Mouse (Mus musculus) forebrain, embryonic 15.5 days (tissue): ENCODE results near the gene Hip1. TPM values are rescaled to one million over a fixed set of nuclear protein-coding genes. Genes with fewer than 3 reads are reported as not detected.

ENCODE experiments used
- ATAC-seq: fragments of 200-750 bp; cut with Nextera tagmentation; replicated peaks from 2 replicates; pipeline ENCODE4 v1.8.0; 2017; ENCODE audit warnings: mild to moderate bottlenecking, moderate TSS enrichment, moderate library complexity
- H3K27ac ChIP-seq: fragments of 300-500 bp; sonication (generic); replicated peaks from 2 replicates; pipeline ENCODE4 v1.5.1; 2015; ENCODE audit warnings: mild to moderate bottlenecking, inconsistent platforms
- H3K27me3 ChIP-seq: fragments of 300-500 bp; sonication (generic); 2 replicates; pipeline ENCODE4 v1.6.1; 2015; ENCODE audit warnings: inconsistent platforms
- H3K36me3 ChIP-seq: fragments of 300-500 bp; sonication (generic); 2 replicates; pipeline ENCODE4 v1.6.1; 2015; ENCODE audit warnings: mild to moderate bottlenecking, inconsistent platforms
- H3K4me1 ChIP-seq: fragments of 300-500 bp; sonication (generic); 2 replicates; pipeline ENCODE4 v1.6.1; 2015; ENCODE audit warnings: inconsistent platforms
- H3K4me2 ChIP-seq: fragments of 300-500 bp; sonication (generic); replicated peaks from 2 replicates; pipeline ENCODE4 v1.6.1; 2015; ENCODE audit warnings: mild to moderate bottlenecking, inconsistent platforms
- H3K4me3 ChIP-seq: fragments of 300-500 bp; sonication (generic); 2 replicates; pipeline ENCODE4 v1.5.1; 2015; ENCODE audit warnings: mild to moderate bottlenecking, inconsistent platforms
- H3K9ac ChIP-seq: fragments of 300-500 bp; sonication (generic); replicated peaks from 2 replicates; pipeline ENCODE4 v1.6.1; 2015; ENCODE audit warnings: mild to moderate bottlenecking, inconsistent platforms
- H3K9me3 ChIP-seq: fragments of 300-500 bp; sonication (generic); 2 replicates; pipeline ENCODE4 v1.6.1; 2016; ENCODE audit warnings: inconsistent platforms
- WGBS: fragments of 180-500 bp; shearing (Covaris S2); methylation state at CpG from one replicate; pipeline ENCODE4 v1.1.7; 2015; ENCODE audit warnings: mixed read lengths; 5-methylcytosine and 5-hydroxymethylcytosine counted together
- polyA plus RNA-seq: library from polyadenylated mRNA; unstranded; fragments of >200 nt; fragmentation: Nextera tagmentation; extraction: Ambion mirVana; gene quantifications from 2 replicates; pipeline ENCODE4 v1.2.1, GENCODE M21; 2015

Gene Hip1
- polyA plus RNA-seq, result 29.2 and 31.7 TPM in 2 replicates

DNA sequence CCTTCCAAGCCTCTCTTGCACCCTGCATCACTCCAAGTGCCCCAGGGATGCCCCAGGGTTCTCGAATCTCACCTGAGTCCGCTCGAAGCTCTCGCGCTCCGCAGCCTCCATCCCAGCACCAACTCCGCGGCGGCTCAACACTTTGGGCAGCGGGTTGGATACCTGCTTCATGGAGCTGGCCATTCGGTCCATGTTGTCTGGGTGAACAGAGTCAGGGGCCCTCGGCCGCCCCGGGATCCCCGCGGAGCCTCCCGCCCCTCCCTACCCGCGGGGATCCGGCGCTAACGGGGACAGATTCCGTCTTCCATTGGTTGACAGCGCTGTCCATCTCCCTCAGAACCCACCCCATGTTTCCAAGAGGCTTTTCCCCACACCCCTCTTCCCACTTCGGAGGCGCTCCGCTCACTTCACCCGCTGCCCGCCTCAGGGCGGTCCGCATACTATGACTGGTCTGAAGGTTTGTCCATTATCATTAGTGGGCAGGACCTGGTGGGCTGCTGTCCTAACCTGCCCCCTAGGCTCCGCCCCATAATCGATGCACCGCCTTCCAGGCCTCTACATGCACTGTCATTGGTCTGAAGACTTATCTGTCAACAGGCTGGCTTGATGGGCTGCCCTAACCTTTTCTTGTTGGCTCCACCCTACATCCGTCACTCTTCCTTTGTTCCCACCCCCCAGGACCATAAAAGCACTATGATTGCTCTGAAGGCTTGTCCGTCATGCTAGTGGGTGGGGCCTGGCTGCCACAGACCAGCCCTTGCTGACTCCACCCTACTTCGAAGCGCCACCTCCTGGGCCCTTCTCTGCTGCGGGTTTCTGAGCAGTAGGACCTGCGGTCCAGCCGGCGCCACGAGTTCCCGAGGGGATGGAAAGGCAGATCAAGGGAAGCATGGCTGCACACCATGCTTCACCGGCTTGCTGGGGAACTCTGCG is at the start of gene Hip1:
Hip1 (minus strand) TSS at position 256 of the 933 bp plus-strand sequence.
- no peaks in the 10 kb centered on the region for H3K9me3 ChIP-seq
- peak; percentile 99 for ATAC-seq
- H3K4me2 ChIP-seq, result peak within 1 kb of the TSS; percentile 98

DNA sequence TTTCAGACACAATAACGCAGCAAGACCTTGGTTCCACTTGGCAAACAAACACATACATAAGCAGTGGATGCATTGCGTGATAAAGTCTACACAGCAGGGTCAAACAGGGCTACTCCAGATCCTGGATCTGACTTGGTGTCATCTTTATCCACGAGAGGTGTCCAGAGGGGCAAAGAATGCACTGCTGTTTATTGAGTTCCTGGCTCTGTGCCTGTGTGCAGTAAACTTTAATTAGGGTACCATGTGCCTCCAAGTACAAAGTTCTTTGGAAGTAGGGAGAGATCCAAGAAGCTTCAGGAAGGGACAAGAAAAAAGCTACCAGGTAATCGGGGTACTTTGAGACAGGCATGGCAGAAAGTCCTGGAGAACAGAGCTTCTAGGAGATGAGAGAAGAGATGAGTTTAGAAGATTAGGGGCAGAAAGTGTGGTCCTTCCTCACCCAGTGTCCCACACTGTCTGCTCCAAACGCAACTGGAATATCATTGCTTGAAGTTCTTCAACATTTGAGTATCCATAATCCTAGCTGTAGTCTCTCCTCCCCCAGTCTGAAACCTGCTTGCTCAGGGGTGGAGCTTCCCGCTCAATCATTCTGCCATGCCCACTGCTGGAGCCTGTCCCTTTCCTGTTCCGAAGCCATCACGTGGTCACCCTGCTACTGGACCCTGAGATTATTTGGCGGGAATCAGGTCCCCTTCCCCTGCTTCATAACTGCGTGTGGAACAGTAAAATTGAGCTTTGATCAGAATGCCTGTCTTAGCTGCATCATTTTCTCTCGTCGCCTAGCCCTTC is 45.3 kb upstream of the Hip1 start:
- Histone ChIP-seq H3K4me2 (no peak overlapping the region), H3K4me1 (no peaks in the 10 kb centered on the region), H3K36me3 (no peaks in the 10 kb centered on the region), H3K9me3 (no peaks in the 10 kb centered on the region), H3K9ac (no peak overlapping the region), H3K27ac (no peak overlapping the region), H3K4me3 (no peak overlapping the region), H3K27me3 (no peaks in the 10 kb centered on the region)
- 84% methylated on average over 12 of the region's 12 CpGs for WGBS
- no peak for ATAC-seq

More for the DNA sequence above, at the start of gene Hip1:
- H3K4me1 ChIP-seq, result peaks cover 13% of the 10 kb centered on the region
- H3K9ac ChIP-seq, result peak within 1 kb of the TSS; percentile 77
- H3K27me3 ChIP-seq, result no peaks in the 10 kb centered on the region
- H3K4me3 ChIP-seq, result peak within 1 kb of the TSS; percentile 92
- peak within 1 kb of the TSS; percentile 71 for H3K27ac ChIP-seq
- H3K36me3 ChIP-seq, result no peaks in the 10 kb centered on the region
- WGBS, result under 1% methylated on average over 46 of the region's 46 CpGs

DNA sequence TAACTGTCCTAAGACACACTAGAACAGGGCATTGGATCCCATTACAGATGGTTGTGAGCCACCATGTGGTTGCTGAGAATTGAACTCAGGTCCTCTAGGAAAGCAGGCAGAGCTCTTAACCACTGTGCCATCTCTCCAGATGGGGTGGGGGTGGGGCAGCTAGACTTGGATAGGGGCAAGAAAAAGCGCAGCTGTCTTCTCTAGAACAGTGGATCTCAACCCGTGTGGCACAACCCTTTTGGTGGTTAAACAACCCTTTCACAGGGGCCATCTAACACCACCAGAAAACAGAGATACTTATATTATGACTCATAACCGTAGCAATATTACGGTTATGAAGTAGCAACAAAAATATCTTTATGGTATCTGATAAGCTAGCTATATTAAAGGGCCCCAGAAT is 42.8 kb upstream of the Hip1 start:
- Histone ChIP-seq H3K27ac (no peak overlapping the region), H3K4me2 (no peak overlapping the region), H3K36me3 (no peaks in the 10 kb centered on the region), H3K9me3 (no peaks in the 10 kb centered on the region), H3K9ac (no peak overlapping the region), H3K4me3 (no peak overlapping the region), H3K27me3 (no peaks in the 10 kb centered on the region), H3K4me1 (no peaks in the 10 kb centered on the region)
- ATAC-seq, result no peak
- WGBS, result 86% methylated on average over 4 of the region's 4 CpGs

DNA sequence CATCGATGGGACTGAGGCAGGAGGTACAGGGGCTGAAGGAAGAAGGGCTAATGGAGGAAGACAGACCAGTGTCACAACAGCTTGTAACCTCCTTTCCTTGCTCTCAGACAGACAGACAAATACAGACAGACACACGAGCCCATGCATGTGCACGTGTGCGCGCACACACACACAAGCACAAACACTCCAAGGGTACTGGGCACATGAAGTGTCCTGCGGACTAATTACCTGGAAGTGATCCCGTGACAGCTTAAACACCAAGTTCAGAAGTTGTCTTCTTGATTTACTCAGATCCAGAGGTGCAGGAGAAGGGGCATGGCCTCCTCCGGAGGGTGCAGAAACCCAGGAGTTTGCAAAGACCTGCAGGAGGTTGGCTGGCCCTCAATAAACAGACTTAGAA is 40.8 kb upstream of the Hip1 start:
- H3K9me3 ChIP-seq, result no peaks in the 10 kb centered on the region
- no peak for ATAC-seq

DNA sequence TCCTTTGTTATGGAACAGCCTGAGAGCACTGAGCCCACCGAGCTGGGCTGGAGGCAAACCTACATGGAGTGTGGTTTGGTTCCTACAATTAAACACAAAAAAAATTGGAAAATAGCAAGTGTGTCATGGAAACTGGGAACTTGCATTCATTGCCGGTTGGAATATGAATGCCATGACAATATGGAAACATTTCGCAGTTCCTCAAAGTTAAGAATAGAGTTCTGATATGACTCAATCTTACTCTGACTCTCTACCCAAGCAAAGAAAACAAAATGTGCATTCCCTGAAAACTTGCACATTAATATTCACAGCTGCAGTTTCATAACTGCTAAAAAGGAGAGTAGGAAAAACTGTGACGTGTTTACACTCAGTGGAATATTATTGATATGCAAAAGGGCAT is 37.4 kb upstream of the Hip1 start:
- H3K9ac ChIP-seq, result no peak overlapping the region

More for the DNA sequence above, 40.8 kb upstream of the Hip1 start:
- 90% methylated on average over 8 of the region's 8 CpGs for WGBS
- Histone ChIP-seq H3K4me1 (no peaks in the 10 kb centered on the region), H3K27ac (no peak overlapping the region), H3K27me3 (no peaks in the 10 kb centered on the region), H3K36me3 (no peaks in the 10 kb centered on the region), H3K4me3 (no peak overlapping the region), H3K4me2 (no peak overlapping the region), H3K9ac (no peak overlapping the region)

DNA sequence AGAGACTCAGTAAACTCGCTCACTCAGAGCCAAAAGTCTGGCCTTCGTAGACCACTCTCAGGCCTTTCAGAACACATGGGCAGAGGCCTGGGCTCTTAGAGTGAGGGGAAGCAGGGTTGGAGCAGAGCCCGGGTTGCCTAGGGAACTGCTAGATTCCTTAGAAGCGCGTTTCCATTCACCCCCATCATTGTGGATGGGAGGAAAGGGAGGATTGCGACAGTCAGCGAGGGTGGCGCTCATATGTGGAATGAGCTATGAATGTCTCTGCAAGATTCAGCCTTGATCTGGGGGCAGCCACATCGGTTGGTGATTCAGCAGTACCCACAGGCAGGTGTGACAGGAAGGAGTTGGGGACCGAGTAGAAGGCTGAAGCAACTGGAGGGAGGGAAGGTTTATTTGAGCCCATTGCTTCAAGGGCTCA is 34.4 kb upstream of the Hip1 start:
- ATAC-seq, result no peak
- Histone ChIP-seq H3K9ac (no peak overlapping the region), H3K36me3 (no peaks in the 10 kb centered on the region), H3K4me3 (no peak overlapping the region), H3K9me3 (no peaks in the 10 kb centered on the region), H3K4me2 (no peak overlapping the region), H3K27me3 (no peaks in the 10 kb centered on the region), H3K27ac (no peak overlapping the region), H3K4me1 (no peaks in the 10 kb centered on the region)
- WGBS, result 67% methylated on average over 10 of the region's 10 CpGs

More for the DNA sequence above, 37.4 kb upstream of the Hip1 start:
- Histone ChIP-seq H3K4me2 (no peak overlapping the region), H3K36me3 (no peaks in the 10 kb centered on the region), H3K9me3 (no peaks in the 10 kb centered on the region), H3K4me3 (no peak overlapping the region), H3K27ac (no peak overlapping the region), H3K27me3 (no peaks in the 10 kb centered on the region), H3K4me1 (no peaks in the 10 kb centered on the region)
- 83% methylated on average over 4 of the region's 4 CpGs for WGBS
- no peak for ATAC-seq

DNA sequence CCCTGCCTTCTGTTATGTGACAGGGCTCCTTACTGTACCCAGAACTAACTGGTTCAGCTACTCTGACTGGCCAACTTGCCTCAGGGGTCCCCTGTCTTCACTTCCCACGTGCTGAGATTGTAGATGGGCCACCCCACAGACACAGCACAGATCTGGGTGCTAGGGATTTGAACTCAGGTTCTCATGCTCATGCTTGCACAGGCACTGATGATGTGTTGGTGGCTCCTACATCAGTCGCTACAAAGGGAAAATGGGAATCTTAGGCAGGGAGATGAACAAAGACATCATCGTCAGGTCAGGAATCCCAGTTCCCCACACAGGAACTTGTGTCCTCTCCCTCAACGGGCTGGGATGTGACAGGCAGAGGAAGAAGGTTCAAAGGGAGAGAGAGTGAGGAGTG is 31.1 kb upstream of the Hip1 start:
- no peak for ATAC-seq

DNA sequence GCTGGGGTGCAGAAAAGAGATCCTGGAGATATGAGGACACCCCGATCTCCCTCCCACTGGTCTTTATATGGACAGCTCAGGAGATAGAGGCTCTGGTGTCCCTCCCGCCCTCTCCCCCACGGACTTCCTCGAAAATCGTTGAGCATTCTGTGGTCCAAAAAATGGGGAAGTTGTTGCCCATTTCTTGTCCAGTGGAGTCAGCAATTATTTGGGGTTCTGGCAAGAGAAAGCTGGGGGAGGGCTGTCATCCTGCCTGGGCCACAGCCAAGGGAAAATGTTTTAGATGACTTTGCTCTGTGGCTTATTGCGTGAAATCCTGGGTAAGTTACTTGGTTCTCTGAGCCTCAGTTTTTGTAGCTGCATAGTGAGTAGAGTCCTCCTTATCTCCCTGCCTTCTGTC is 28.1 kb upstream of the Hip1 start, which contains the start of gene Ccl24:
Ccl24 (minus strand) TSS at position 44 of the 400 bp plus-strand sequence.
- WGBS, result 92% methylated on average over 6 of the region's 6 CpGs
- ATAC-seq, result no peak
- Histone ChIP-seq H3K9me3 (no peaks in the 10 kb centered on the region), H3K4me2 (no peak within 1 kb of the TSS), H3K4me3 (no peak within 1 kb of the TSS), H3K27me3 (no peaks in the 10 kb centered on the region), H3K4me1 (no peaks in the 10 kb centered on the region), H3K27ac (no peak within 1 kb of the TSS), H3K9ac (no peak within 1 kb of the TSS), H3K36me3 (no peaks in the 10 kb centered on the region)

More for the DNA sequence above, 31.1 kb upstream of the Hip1 start:
- Histone ChIP-seq H3K27ac (no peak overlapping the region), H3K36me3 (no peaks in the 10 kb centered on the region), H3K9me3 (no peaks in the 10 kb centered on the region), H3K4me1 (no peaks in the 10 kb centered on the region), H3K9ac (no peak overlapping the region), H3K4me2 (no peak overlapping the region), H3K4me3 (no peak overlapping the region), H3K27me3 (no peaks in the 10 kb centered on the region)
- WGBS, result 67% methylated on average over 4 of the region's 4 CpGs

DNA sequence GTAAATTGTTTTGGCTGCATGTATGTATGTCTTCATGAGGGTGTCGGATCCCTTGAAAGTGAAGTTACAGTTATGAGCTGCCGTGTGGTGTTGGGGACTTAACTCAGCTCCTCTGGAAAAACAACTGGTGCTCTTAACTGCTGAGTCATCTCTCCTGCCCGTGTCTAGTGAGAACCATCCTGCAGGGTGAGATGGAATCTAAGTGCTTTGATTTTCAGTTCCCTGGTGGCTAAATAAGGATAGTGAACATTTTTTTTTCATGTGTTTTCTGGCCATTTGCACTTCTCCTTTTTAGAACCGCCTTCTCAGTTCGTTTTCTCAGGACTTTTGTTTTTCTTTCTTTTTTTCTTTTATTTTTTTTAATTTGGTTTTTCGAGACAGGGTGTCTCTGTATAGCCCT is 23.8 kb upstream of the Hip1 start:
- Histone ChIP-seq H3K4me3 (no peak overlapping the region), H3K4me2 (no peak overlapping the region), H3K27ac (no peak overlapping the region), H3K36me3 (no peaks in the 10 kb centered on the region), H3K27me3 (no peaks in the 10 kb centered on the region), H3K9me3 (no peaks in the 10 kb centered on the region), H3K4me1 (no peaks in the 10 kb centered on the region), H3K9ac (no peak overlapping the region)
- WGBS, result 70% methylated on average over 6 of the region's 6 CpGs
- ATAC-seq, result no peak

DNA sequence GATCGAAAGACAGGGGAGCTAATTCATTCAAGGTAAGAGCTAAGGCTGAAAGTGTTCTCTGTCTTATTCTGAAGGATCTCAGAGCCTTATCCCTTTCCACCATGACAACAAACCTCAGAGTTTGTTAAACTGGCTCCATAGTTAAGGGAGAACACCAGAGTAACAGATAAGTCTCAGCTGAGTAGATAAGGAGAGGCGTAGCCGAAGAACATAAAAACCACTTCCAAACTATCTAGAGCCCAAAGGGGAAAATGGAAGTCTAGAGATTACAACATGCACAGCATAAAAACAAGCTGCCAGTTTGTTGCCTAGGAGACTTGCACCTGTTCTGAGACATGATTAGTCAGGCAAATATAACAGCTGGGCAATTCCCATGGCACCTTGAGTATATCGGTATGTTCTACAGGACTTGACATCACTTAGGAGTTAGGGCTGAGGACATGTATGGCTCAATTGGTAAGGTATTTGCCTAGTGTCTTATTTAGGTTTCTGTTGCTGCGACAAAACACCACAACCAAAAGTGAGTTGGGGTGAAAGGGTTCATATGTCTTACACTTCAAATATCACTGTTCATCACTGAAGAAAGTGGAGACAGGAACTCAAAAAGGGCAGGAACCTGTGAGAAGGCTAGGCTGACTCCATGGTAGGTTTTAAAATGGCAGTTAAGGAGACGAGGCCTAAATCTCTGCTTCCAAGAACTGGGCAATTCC is 22.8 kb upstream of the Hip1 start:
- H3K36me3 ChIP-seq, result no peaks in the 10 kb centered on the region
- WGBS, result 89% methylated on average over 6 of the region's 6 CpGs
- no peaks in the 10 kb centered on the region for H3K4me1 ChIP-seq
- H3K9ac ChIP-seq, result no peak overlapping the region
- ATAC-seq, result no peak
- H3K27me3 ChIP-seq, result no peaks in the 10 kb centered on the region
- H3K27ac ChIP-seq, result no peak overlapping the region
- H3K9me3 ChIP-seq, result no peaks in the 10 kb centered on the region
- no peak overlapping the region for H3K4me3 ChIP-seq
- no peak overlapping the region for H3K4me2 ChIP-seq

DNA sequence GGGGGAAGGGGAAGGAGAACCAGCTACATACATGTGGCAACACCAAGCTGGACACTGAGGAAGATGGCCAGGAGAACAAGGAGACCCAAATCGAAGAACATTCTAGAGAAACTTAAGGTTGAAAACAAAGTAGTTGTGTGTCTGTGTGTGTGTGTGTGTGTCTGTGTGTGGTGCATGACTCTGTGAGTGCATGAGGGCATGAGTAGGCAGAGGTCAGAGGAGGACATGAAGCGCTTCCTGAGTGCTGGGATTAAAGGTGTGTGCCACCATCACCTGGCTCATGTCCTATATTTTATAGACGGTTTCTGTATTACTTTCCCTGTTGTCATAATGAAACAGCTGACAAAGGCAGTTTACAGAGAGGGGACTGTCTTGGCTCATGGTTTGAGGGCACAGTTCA is 18.5 kb upstream of the Hip1 start, which contains the start of gene Ccl26:
Ccl26 (minus strand) TSS at position 101 of the 400 bp plus-strand sequence.
- no peaks in the 10 kb centered on the region for H3K27me3 ChIP-seq
- H3K4me2 ChIP-seq, result no peak within 1 kb of the TSS
- H3K4me1 ChIP-seq, result no peaks in the 10 kb centered on the region
- ATAC-seq, result no peak
- H3K9me3 ChIP-seq, result no peaks in the 10 kb centered on the region
- no peaks in the 10 kb centered on the region for H3K36me3 ChIP-seq
- no peak within 1 kb of the TSS for H3K9ac ChIP-seq
- no peak within 1 kb of the TSS for H3K4me3 ChIP-seq
- H3K27ac ChIP-seq, result no peak within 1 kb of the TSS
- 92% methylated on average over 3 of the region's 3 CpGs for WGBS
